Mouse (Mus musculus) left cerebral cortex, postnatal 4 days (tissue): ENCODE results near the gene Lck. TPM values are rescaled to one million over a fixed set of nuclear protein-coding genes. Genes with fewer than 3 reads are reported as not detected.

Experiments
- DNase-seq: peaks from one replicate; pipeline ENCODE4 v3.0.0-alpha.2; 2022
- intact Hi-C: fragments of 180-260 bp; cut with DNase I; formaldehyde crosslinking; loops from one replicate; pipeline ENCODE4 v1.15.1; 2025
- total RNA-seq, 2 experiments: library from RNA; stranded (reverse); gene quantifications; 2 replicates each; pipeline ENCODE4 v1.2.3; 2021

The Lck gene
- 10 to 100 TPM; 14.1 to 15.2 TPM for total RNA-seq

DNA sequence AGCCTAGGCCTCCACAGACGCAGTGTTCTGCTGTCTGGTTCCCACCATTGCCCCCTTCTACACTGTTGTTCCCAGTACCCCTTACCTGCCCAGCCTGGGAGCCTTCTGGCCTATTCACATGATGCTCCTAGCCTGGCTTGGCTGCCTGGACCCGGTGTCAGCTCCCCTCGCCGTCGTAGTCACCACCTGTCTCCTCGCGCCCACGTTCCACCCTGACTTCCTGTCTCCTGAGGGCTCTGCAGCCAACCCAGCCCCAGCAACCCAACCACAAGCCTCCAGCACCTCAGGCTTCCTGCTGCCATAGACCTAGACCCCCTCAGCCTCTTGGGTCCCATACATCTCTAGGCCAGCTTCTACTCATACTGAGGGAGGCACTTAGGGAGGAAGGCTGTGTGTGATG is at the start of gene Lck:
Lck (minus strand) TSS at position 212 of the 400 bp plus-strand sequence.
- intact Hi-C loops: no loop called here
- DNase-seq: no peak

DNA sequence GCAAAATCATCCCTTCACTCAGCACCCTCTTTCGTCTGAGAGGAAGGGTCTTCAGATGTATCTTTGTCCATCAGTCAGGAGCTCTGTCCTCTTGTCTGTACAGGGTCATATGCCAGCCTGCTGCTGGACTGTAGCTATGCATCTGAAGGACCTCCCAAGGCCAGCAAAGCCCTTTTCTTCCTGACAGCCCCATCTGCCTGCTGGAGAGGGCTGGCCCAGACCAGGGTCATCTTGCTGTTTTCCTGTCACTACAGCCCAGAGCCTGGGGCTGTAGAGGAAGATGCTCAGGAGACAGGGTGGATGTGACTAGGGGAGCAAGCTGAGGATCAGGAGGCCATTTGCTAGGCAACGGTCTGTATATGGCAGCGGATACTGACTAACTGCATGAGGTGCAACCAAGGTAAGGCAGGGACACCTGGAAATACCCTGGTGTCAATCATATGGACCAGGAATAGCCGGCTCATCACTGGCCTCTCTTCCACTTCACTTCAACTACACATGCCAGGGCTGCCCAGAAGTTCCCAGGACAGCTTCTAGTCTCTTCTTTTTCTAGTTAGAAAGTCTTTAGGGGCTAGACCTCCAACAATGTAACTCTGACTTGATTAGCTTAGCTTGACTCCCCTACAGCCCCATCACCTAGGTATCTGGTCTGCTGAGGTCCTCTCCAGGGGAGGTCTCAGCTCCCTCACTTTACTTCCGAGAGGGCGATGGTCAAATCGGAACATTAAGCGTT is 49.5 kb upstream of the Lck start:
- intact Hi-C loops: no loop called here
- DNase-seq: no peak

DNA sequence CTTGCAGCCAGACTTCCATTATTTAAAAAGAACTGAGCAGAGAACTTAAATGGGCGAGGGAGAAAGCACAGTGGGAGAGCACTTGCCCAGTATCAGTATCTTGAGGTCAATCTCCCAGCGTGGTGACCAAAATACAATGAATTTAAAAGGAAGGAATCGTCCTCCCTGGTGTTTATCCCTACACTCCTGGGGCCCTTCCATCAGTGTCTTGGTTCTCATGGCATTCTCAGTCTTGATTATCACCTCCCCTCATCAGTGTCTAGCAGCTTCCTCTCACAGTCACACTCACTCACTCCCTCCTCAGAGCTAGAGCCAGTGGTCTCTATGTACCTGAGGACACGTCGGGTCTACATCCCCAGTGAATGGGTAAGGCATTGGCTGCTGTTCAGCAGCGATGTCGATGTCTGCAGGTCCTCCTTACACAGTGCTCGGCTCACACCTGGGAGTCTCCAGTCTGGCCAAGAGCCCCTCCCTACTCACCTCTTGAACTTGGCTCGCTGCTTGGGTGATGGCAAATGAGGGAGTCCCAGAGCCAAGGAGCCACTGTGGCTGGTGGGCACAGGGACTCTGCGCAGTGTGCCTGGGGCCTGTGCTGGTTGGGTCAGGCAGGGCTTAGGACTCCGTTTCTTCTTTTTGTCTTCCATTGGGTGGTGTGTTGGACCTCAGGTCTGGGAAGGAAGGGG is 48.8 kb upstream of the Lck start:
- no peak for DNase-seq
- intact Hi-C loops: no loop called here

DNA sequence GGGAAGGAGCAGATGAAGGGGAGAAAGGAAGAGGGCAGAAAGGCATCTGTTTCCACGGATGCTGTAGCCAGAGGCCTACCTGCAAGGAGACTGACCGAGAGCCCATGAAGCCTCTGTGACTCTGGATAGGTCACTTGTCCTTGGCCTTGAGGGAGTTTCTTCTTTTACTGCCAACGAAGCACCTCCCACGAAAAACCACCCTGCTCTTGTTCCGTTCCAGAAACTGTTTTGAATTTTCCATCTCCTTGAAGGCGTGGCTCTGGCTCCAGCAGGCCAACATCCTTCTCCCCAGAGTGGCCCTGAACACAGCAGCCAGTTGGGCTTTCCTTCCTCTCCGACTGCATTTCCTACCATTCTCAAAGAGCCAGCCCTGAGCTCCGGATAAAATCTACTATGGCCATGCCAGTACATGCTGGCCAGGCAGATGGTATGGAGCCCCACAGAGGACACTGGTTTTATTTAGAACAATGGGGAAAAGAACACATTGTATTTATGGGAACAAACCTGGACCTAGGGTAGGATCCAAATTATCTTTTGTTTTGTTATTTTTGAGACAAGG is 47.9 kb upstream of the Lck start:
- no peak for DNase-seq
- intact Hi-C loops: no loop called here

DNA sequence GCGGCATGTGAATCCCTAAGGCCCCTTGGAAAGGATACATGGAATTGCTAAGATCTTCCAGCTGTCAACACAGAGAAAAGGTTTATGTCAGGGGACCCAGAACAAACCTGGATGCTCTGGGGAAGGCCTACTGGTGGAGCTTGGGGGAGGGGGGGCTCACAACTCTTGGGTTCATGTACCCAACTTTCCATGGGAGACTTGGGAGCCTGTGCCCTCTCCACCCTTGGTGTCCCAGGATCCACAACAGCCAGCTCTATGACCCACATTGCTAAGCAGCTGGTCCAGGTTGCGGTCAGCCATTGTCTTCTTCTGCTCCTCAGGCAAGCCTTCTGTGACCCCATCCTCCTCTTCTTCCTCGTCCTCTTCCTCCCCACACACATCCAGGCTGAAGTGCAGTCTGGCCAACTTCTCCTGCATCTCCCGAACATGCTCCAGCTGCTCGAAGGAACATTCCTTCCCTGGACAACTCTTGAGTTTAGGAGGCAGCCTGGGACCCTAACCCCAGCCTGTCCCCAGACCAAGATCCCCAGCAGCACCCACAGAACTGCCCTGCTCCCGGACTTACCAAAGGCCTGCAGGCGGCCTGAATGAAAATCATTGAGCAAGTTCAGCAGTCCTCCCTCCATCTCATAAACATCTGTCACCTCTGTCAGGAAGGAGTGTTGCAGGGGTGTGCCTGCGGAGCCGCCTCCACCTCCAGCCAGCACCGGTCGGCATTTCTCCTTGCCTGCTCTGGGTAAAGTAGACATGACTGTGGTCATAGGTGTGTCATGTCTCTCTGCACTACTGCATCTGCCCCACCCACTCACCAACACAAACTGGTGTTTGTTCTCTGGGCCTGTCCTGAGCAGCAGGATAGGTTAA is 47.2 kb upstream of the Lck start:
- intact Hi-C loops: no loop called here
- no peak for DNase-seq

DNA sequence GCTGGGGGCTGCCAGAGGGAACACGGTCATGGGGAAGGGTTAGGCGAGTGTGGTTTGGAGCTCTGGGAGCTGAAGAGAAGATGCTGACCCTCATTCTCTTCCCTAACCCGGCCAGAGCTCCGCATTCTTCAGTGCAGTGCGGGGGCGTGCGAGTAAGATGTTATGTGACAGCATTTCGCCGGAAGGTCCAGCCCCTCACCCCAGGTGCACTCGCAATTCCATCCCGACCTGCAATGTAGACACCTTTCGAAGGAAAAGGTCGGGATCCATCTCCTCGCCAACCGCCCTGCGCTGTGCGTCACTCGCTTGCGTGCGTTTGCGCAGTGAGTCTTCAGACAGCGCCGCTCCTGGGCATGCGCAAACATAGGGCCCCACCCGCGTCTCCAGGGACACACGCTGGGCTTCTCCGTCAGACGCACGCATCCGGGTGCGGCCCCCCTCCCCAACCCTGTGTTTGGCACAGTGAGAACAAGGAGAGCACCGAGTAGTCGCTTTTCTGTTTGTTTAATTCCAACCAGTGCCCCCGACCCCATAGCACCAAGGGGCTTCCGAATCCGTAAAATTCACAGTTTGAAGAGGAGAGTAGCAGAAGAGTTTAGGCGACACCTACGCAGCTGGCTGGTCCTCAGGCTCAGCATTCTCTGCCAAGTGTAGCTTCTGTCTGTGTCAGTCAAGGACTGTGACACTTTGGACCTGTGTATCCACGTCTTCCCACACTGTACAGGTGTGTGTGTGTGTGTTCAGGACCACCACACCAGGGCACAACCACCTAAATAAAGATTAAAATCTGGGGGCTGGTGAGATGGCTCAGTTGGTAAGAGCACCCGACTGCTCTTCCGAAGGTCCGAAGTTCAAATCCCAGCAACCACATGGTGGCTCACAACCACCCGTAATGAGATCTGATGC is 45.6 kb upstream of the Lck start, which contains the start of gene Iqcc:
Iqcc (minus strand) TSS at position 314 of the 906 bp plus-strand sequence.
- peak; percentile 97 for DNase-seq
- intact Hi-C loops: no loop called here

DNA sequence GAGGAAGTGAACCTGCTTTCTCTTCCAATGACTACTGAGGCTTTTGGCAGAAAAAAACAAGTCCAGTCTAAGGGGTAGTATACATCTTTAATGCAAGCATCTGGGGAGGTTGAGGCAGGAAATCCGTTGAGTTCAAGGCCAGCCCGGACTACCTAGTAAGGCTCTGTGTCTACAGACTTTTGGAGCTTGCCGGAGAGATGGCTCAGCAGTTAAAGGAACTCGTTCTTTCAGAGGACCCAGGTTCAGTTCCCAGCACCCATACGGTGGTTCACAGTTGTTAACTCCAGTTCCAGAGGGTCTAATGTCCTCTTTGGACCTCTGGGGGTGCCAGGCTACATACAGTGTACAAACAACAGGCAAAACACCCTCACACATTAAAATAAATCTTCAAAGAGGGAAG is 44.6 kb upstream of the Lck start:
- intact Hi-C loops: no loop called here
- DNase-seq: no peak

DNA sequence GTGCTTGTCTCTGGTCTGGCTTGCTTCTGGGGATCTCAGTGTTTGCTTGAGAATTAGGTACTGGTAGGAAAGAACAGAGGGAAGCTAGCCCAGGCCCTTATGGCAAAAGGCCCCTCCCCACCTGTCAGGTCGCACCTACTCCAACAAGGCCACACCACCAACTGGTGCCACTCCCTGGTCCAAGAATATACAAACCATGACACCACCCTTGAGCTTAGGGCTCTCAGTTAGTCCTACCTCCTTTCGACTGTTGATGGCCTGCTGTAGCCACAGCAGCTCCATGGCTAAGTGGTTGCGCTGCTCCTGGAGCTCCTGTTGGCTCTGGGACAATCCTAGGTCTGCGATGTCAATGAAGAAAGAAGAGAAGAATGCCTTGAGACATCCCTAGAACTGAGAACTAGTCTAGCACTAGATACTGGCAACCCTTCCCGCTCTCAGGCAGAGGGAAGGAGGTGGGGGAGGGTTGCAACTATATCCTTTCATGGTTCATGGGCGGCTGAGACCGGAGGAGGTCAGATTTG is 43.7 kb upstream of the Lck start:
- intact Hi-C loops: no loop called here
- no peak for DNase-seq

DNA sequence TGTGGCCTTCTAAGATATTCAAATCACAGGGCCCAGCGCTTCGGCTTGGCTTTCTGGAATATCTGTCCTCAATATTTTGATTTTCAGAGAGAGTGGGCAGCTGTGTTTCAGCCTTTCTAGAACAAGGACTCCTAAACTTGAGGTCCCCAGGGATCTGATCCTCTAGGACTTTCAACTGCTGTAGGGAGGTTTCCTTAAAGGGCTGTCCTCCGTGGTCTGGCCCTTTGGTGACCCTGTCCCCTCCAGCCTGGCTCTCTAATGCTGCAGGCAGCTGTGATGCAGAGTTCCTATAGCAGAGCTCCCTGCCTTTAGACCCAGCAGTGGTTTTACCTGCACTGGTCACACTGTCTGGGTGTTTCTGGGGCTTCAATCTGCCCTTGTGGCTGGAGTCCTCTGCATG is 43.2 kb upstream of the Lck start:
- intact Hi-C loops: no loop called here
- DNase-seq: no peak

DNA sequence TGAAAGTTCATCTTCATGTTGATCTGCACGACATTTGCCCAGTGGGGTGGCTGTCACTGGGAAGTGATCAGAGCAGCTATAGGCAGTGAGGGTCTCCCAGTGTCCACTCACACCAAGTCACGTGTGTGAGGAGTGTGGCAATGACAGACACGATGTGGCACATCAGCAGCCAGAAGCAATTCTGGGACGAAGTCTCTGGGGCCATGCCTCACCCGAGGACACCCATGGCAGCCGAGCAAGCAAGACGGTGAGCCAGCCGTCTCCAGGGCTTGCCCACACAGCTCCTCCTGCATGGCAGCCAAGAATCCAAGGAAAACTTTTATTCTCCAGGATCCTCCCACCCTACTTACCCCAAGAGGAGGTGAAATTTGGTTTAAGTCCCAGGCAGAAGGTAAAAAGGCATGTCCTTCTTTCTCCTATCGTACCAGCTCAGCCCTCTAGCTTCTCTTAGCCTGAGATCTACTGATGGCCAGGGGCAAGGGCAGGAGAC is 42.4 kb upstream of the Lck start:
- intact Hi-C loops: no loop called here
- no peak for DNase-seq

DNA sequence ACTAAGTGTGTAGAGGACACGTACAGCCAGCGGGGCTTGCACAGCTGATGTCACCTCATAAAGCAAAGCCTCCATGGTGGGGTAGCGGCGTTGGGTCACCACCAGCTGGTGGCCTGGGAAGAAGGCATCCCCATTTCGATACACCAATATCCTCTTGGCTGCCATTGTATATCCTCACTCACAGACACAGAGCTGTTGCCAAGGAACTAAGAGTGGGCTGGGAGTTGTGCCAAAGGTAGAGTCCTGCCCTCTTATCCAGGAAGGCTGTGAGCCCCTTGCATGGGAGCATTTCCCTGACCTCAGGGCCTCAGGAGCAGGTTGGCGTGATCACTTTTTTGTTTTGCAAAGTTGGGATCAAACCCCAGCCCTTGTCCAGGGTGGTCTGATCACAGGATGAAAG is 40.7 kb upstream of the Lck start, which contains the start of gene Dcdc2b:
Dcdc2b (minus strand) TSS at position 165 of the 400 bp plus-strand sequence.
- intact Hi-C loops: no loop called here
- no peak for DNase-seq

DNA sequence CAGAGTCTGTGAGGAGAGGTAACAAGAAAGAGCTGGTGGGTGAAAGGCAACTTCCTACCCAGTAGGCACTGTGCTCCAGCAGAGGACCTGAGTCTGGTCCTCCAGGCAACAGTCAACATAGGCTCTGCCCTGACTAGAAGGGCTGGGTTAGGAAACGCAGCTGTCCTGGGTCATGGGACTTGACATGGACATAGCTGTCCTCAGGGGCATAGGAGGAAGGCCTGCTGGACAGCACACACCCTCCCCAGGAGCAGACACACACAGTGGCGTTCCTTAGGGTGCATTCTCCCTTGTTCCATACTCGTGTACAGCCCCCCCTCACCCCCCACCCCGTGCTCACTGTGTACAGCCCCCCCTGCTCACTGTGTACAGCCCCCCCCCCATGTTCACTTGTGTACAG is 37.0 kb upstream of the Lck start:
- intact Hi-C loops: no loop called here
- no peak for DNase-seq

DNA sequence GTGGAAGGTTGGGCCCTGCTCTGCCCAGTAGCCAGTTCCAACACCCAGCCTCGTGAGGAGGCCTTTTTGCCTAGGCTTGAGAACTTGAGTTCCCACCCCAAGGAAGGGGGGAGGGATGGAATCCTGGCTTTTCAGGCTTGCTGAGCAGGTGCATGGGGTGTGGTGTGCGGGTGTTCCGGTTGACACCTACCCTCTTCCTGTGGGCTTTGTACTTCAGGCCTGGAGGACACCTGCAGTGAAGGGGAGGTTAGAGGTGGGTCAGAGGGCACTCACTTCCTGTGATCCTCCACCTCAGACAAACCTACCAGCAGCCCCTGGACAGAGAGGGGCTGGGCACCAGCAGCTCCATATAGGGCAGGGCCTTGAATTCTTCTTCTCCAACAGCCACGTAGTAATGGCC is 36.6 kb upstream of the Lck start:
- intact Hi-C loops: no loop called here
- no peak for DNase-seq

DNA sequence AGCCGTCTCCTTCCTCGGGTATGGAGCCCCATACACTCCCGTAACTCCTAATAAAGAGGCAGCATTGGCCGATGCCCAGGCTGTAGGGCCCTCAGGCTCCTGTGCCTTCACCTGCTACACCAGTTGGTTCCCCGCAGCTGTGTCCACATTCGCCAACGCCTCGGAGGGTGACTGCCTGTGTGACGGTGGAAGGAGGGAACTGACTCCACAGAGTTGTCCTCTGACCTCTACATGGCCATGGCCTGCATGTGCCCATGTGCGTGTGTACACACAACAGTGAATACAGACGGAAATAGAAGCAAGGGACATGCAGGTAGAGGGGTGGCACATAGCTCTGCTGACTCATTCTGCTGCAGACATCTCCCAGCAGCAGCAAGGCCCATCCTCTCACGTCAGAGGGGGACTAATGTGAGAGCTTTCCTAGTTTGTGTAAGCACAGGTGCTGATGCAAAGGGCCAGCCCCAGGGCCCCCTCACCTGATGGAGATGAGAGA is 35.7 kb upstream of the Lck start:
- DNase-seq: no peak
- intact Hi-C loops: loop anchor here (10.0 kb wide), 1 partner anchor 94 kb away; the partner anchor contains the start of gene Marcksl1

DNA sequence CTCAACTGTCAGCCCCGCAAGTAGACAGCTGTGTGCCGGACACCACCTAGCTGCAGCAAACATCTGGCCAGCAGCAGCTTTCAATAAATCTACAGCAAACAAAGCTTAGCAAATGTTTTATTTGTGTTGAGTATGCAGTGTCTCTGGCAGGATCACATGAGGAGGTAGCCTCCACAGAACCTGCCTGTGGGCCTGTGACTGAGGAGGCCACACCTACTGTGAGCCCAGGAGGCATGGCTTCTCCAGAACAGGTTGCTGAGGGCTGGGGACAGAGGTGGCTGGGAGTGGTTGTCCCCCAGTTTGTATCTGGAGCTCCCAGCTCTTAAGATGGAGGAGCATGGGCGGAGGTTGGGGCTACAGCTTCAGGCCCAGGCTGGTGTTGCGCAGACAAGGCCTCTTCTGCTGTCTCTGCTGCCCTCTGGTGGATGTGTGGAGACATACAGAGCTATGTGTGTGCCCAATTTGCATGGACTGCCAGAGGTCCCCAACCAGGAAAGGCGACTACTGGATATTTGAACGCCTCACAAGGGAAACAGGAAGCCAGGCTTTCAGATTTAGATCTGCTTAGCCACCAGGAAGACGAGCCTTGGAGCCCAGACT is 35.1 kb upstream of the Lck start:
- intact Hi-C loops: loop anchor here (10.0 kb wide), 1 partner anchor 94 kb away; the partner anchor contains the start of gene Marcksl1
- DNase-seq: peak; percentile 85

DNA sequence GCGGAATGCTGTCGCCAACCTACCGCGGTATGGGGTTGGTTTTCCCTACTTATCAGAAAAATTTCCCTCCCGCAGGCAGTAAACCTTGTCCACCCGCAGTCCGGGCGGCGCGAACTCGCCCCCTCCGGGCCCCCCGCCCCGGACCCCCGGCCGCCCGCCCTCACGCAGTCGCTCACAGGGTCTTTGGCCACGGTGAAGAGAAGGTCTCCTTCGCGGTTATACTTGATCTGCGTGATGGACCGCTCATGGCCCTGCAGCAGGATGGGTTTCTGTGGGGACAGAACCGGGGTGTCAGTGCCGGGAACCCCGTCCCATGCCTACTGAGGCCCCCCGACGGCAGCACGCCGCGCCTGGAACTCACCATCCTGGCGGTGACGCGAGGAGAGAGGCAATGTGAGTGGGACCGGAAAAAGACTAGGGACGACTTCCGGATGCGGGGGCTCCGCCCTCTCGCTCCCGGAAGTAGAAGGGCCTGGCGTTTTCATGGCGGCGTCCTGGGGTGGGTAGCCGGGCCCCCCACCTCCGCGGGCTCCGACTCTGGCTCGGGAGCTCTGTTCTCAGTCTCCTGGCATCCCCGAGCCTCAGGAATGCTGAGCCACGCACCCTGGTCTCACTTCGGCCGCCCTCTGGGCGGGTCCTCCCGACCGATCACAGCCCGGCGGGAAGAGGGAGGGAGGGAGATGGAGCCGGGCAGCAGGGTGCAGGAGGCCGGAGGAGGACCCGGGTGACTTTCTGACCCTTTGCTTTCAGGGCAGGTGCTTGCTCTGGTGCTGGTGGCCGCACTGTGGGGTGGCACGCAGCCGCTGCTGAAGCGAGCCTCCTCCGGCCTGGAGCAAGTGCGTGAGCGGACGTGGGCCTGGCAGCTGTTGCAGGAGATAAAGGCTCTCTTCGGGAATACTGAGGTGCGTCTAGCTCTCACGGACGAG is 27.1 kb upstream of the Lck start, which contains the start of the genes Eif3i and Tmem234:
Eif3i (minus strand) TSS at position 416 of the 926 bp plus-strand sequence.
Tmem234 (plus strand) TSS at position 436 of the 926 bp plus-strand sequence.
- peak; percentile 79 for DNase-seq
- intact Hi-C loops: loop anchor here (5.0 to 10.0 kb wide), 2 partner anchors 53 to 86 kb away; partner anchors contain the start of gene Marcksl1

DNA sequence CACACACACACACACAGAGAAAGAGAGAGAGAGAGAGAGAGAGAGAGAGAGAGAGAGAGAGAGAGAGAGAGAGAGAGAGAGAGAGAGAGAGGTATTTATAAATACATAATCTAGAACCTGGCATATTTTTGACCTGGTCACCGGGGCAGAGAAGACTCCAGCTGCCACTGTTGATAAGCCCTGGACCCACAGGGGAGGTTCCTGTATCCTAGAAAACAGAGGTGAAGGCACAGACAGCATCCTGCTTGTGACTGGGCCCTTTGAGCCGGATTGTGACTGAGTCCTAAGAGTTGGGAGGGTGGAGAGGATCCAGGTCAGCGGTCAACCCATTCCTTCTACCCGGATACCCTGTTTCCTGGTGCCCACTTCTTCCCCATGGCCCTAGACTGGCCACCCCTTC is 15.4 kb upstream of the Lck start:
- intact Hi-C loops: no loop called here
- DNase-seq: no peak
